Mouse (Mus musculus) intestine, postnatal 0 days (tissue): ENCODE measurements at regions not wholly inside any gene's neighbourhood (a gene's known extent, or its start where the extent isn't known, plus 50 kb on each side); places are given as distances from the start of the nearest gene placed in this dataset.

Experiments used
- ATAC-seq: fragments of 200-750 bp; cut with Nextera tagmentation; 2 replicates; pipeline ENCODE4 v1.8.0; 2017; ENCODE audit warnings: mild to moderate bottlenecking, moderate TSS enrichment, moderate library complexity
- H3K27ac ChIP-seq: fragments of 300-500 bp; sonication (generic); 2 replicates; pipeline ENCODE4 v1.5.1; 2014; ENCODE audit warnings: mild to moderate bottlenecking, low read depth, low read length, moderate library complexity
- H3K27me3 ChIP-seq: fragments of 300-500 bp; sonication (generic); replicated peaks from 2 replicates; pipeline ENCODE4 v1.6.1; 2014; ENCODE audit warnings: low read length, mixed read lengths; ENCODE audit not compliant: control insufficient read depth, insufficient read depth
- H3K36me3 ChIP-seq: fragments of 300-500 bp; sonication (generic); 2 replicates; pipeline ENCODE4 v1.6.1; 2014; ENCODE audit warnings: mild to moderate bottlenecking, moderate library complexity; ENCODE audit not compliant: control insufficient read depth, insufficient read depth
- H3K4me1 ChIP-seq: fragments of 300-500 bp; sonication (generic); replicated peaks from 2 replicates; pipeline ENCODE4 v1.6.1; 2014; ENCODE audit warnings: antibody characterized with exemption, low read length, mixed read lengths; ENCODE audit not compliant: control insufficient read depth, insufficient read depth
- H3K4me2 ChIP-seq: fragments of 300-500 bp; sonication (generic); replicated peaks from 2 replicates; pipeline ENCODE4 v1.6.1; 2014; ENCODE audit warnings: low read depth, mild to moderate bottlenecking, moderate library complexity
- H3K4me3 ChIP-seq: fragments of 300-500 bp; sonication (generic); 2 replicates; pipeline ENCODE4 v1.5.1; 2014; ENCODE audit warnings: low read depth, low read length
- H3K9ac ChIP-seq: fragments of 300-500 bp; sonication (generic); 2 replicates; pipeline ENCODE4 v1.6.1; 2014; ENCODE audit warnings: mild to moderate bottlenecking, low read depth, low read length
- H3K9me3 ChIP-seq: fragments of 300-500 bp; sonication (generic); 2 replicates; pipeline ENCODE4 v1.6.1; 2016; ENCODE audit warnings: mixed run types; ENCODE audit not compliant: control insufficient read depth
- CTCF ChIP-seq: sonication (generic); IDR thresholded peaks from 2 replicates; pipeline ENCODE4 v1.5.1; 2016; ENCODE audit warnings: low read depth, mild to moderate bottlenecking, control low read depth, antibody characterized with exemption, moderate library complexity
- WGBS: fragments of 180-500 bp; shearing (Covaris S2); extraction: QIAGEN DNeasy Blood & Tissue Kit; methylation state at CpG from one replicate; pipeline ENCODE4 v1.1.7; 2014; 5-methylcytosine and 5-hydroxymethylcytosine counted together

- H3K4me2 ChIP-seq: no peak overlapping the region
- H3K9me3 ChIP-seq: no peaks in the 10 kb centered on the region
- no peak for TF ChIP-seq CTCF
- H3K27ac ChIP-seq: no peak overlapping the region
- no peak overlapping the region for H3K9ac ChIP-seq
- H3K4me1 ChIP-seq: no peaks in the 10 kb centered on the region
- H3K27me3 ChIP-seq: no peaks in the 10 kb centered on the region
- 51% methylated on average over 3 of the region's 3 CpGs for WGBS
- no peak overlapping the region for H3K4me3 ChIP-seq
- ATAC-seq: no peak
- no peaks in the 10 kb centered on the region for H3K36me3 ChIP-seq
Measured at GRCm38 (mm10) chr7:71092301-71092700, 259.0 kb downstream of the Gm10295 start.

- Histone ChIP-seq H3K36me3 (no peaks in the 10 kb centered on the region), H3K4me1 (no peaks in the 10 kb centered on the region), H3K27ac (no peak overlapping the region), H3K27me3 (no peaks in the 10 kb centered on the region), H3K4me3 (no peak overlapping the region), H3K4me2 (no peak overlapping the region), H3K9me3 (no peaks in the 10 kb centered on the region), H3K9ac (no peak overlapping the region)
- 48% methylated on average over 14 of the region's 14 CpGs for WGBS
- no peak for ATAC-seq
- no peak for TF ChIP-seq CTCF
Measured at GRCm38 (mm10) chr7:71064446-71065391, 286.6 kb downstream of the Gm10295 start.

GRCm38 (mm10) chr7:71050825-71051224 is 300.5 kb downstream of the Gm10295 start:
- Histone ChIP-seq H3K4me2 (no peak overlapping the region), H3K9me3 (no peaks in the 10 kb centered on the region), H3K9ac (no peak overlapping the region), H3K4me3 (no peak overlapping the region), H3K27ac (no peak overlapping the region), H3K27me3 (no peaks in the 10 kb centered on the region), H3K4me1 (no peaks in the 10 kb centered on the region), H3K36me3 (no peaks in the 10 kb centered on the region)
- ATAC-seq: no peak
- TF ChIP-seq CTCF: no peak
- 83% methylated on average over 2 of the region's 2 CpGs for WGBS

GRCm38 (mm10) chr7:71047201-71047600 is 304.1 kb downstream of the Gm10295 start:
- Histone ChIP-seq H3K4me2 (no peak overlapping the region), H3K27ac (no peak overlapping the region), H3K4me3 (no peak overlapping the region), H3K9ac (no peak overlapping the region), H3K36me3 (no peaks in the 10 kb centered on the region), H3K4me1 (no peaks in the 10 kb centered on the region), H3K27me3 (no peaks in the 10 kb centered on the region), H3K9me3 (no peaks in the 10 kb centered on the region)
- 50% methylated on average over 3 of the region's 3 CpGs for WGBS
- ATAC-seq: no peak
- TF ChIP-seq CTCF: no peak

GRCm38 (mm10) chr7:71046596-71046995 is 304.7 kb downstream of the Gm10295 start:
- H3K4me1 ChIP-seq: no peaks in the 10 kb centered on the region
- H3K4me3 ChIP-seq: no peak overlapping the region
- TF ChIP-seq CTCF: no peak
- H3K36me3 ChIP-seq: no peaks in the 10 kb centered on the region
- no peak overlapping the region for H3K4me2 ChIP-seq
- H3K27ac ChIP-seq: no peak overlapping the region
- WGBS: 61% methylated on average over 1 of the region's 1 CpGs
- H3K9me3 ChIP-seq: no peaks in the 10 kb centered on the region
- no peaks in the 10 kb centered on the region for H3K27me3 ChIP-seq
- no peak overlapping the region for H3K9ac ChIP-seq
- no peak for ATAC-seq

- no peaks in the 10 kb centered on the region for H3K4me1 ChIP-seq
- no peaks in the 10 kb centered on the region for H3K36me3 ChIP-seq
- ATAC-seq: no peak
- H3K4me2 ChIP-seq: no peak overlapping the region
- no peaks in the 10 kb centered on the region for H3K9me3 ChIP-seq
- no peak overlapping the region for H3K9ac ChIP-seq
- 67% methylated on average over 5 of the region's 5 CpGs for WGBS
- H3K4me3 ChIP-seq: no peak overlapping the region
- no peak for TF ChIP-seq CTCF
- no peaks in the 10 kb centered on the region for H3K27me3 ChIP-seq
- no peak overlapping the region for H3K27ac ChIP-seq
Measured at GRCm38 (mm10) chr7:71043789-71044188, 307.5 kb downstream of the Gm10295 start.
